Mouse (Mus musculus) hindbrain, embryonic 10.5 days (tissue): Measurements from ENCODE around the gene Lrrc15. TPM values are rescaled to one million over a fixed set of nuclear protein-coding genes. Genes with fewer than 3 reads are reported as not detected.

Source experiments
- DNase-seq: peaks from one replicate; pipeline ENCODE4 v3.0.0-alpha.2; 2017; ENCODE audit warnings: low spot score
- H3K27ac ChIP-seq: fragments of 300-500 bp; sonication (generic); 2 replicates; pipeline ENCODE4 v1.5.1; 2016; ENCODE audit warnings: mild to moderate bottlenecking, moderate library complexity
- H3K27me3 ChIP-seq: fragments of 300-500 bp; sonication (generic); 2 replicates; pipeline ENCODE4 v1.6.1; 2016; ENCODE audit warnings: mild to moderate bottlenecking; ENCODE audit not compliant: poor library complexity, insufficient read depth, severe bottlenecking
- H3K36me3 ChIP-seq: fragments of 300-500 bp; sonication (generic); 2 replicates; pipeline ENCODE4 v1.6.1; 2016; ENCODE audit warnings: mild to moderate bottlenecking, moderate library complexity
- H3K4me1 ChIP-seq: fragments of 300-500 bp; sonication (generic); replicated peaks from 2 replicates; pipeline ENCODE4 v1.6.1; 2016; ENCODE audit warnings: mild to moderate bottlenecking
- H3K4me3 ChIP-seq: fragments of 300-500 bp; sonication (generic); 2 replicates; pipeline ENCODE4 v1.5.1; 2016; ENCODE audit warnings: mild to moderate bottlenecking, moderate library complexity
- H3K9me3 ChIP-seq: fragments of 300-500 bp; sonication (generic); 2 replicates; pipeline ENCODE4 v1.6.1; 2016; ENCODE audit warnings: mild to moderate bottlenecking, moderate library complexity
- WGBS: fragments of 180-500 bp; shearing (Covaris S2); methylation state at CpG from one replicate; pipeline ENCODE4 v1.1.7; 2016; 5-methylcytosine and 5-hydroxymethylcytosine counted together
- polyA plus RNA-seq: library from polyadenylated mRNA; unstranded; fragments of >200 nt; fragmentation: Nextera tagmentation; extraction: Ambion mirVana; gene quantifications from 2 replicates; pipeline ENCODE4 v1.2.1, GENCODE M21; 2016

The Lrrc15 gene
- polyA plus RNA-seq, 1 experiment from 2014 or later: 1.2 TPM

DNA sequence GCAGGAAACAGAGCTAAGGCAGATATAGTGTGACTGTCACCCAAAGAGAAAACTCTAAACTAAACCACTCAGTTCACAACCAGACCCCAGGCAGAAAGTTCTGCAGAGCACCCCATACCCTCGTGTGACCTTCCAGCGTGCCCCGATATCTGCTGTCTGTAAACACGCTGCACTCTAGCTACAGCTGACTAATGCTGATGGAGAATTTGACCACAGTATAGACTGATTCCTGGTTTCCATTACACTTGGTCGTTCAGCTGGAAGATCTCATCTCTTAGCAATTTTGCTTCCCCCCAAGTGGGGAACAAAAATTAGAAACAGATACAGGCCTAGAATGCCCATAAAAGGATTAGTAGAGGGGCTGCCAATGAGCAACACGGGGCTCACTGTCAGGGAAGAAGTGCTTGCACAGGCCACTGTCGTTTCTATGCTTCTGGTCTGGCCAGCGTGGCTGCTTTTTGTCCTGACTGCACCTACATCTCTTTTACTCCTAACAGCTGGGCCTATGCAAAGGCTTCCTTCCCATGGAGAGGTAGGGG is 11.8 kb downstream of the Lrrc15 start:
- no peak overlapping the region for H3K4me3 ChIP-seq
- no peak for DNase-seq
- 0 out of 2 replicates have a peak, but pooled peaks cover 7% of the 10 kb centered on the region for H3K4me1 ChIP-seq
- no peaks in the 10 kb centered on the region for H3K36me3 ChIP-seq
- no peaks in the 10 kb centered on the region for H3K9me3 ChIP-seq
- 75% methylated on average over 8 of the region's 8 CpGs for WGBS
- H3K27ac ChIP-seq: no peak overlapping the region
- H3K27me3 ChIP-seq: peaks cover 15% of the 10 kb centered on the region

DNA sequence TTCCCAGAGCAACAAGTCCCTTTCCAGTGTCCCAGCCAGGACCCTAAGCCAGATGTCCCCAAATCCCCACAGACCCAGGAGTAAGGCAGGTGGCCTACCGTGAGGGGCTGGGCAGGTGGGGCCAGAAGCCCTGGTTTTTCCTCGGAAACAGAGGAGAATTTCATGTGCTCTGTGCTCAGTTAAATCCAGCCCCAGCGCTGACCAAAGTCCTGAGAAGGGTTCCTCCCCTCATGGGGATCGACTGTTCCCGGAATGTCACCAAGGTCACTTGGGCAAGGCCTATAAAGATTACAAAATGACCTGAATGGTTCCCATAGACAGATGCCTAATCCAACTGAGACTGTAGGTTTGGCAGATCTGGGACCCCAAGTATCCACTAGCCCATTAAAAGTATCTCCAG is 15.7 kb downstream of the Lrrc15 start, which contains the start of gene Cpn2:
TSS of gene Cpn2 (minus strand) at position 141 of the 400 bp plus-strand sequence.
- Histone ChIP-seq H3K4me3 (no peak within 1 kb of the TSS), H3K27me3 (peaks cover 19% of the 10 kb centered on the region), H3K9me3 (no peaks in the 10 kb centered on the region), H3K36me3 (no peaks in the 10 kb centered on the region), H3K27ac (no peak within 1 kb of the TSS), H3K4me1 (0 out of 2 replicates have a peak, but pooled peaks cover 16% of the 10 kb centered on the region)
- no peak for DNase-seq
- WGBS: 74% methylated on average over 5 of the region's 5 CpGs

DNA sequence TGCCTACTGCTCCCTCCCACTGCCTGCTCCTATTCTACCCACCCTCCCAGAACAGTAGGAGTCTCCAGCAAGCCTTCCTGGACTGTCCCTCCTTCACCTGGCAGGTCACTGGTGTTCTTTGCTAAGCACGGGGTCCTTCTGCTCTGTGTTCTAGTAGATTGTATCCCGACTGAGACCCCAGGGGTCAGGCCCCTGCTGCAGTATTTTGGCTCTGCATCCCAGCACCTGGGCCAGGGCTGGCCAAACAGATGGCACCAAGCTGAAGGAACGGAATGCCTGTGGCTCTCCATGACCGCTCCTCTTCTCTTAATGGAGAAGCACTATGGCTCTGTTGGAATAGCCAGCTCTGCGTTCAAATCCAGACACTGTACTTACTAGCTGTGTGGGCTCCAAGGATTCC is 16.5 kb downstream of the Lrrc15 start:
- WGBS: 81% methylated on average over 5 of the region's 5 CpGs
- Histone ChIP-seq H3K4me1 (0 out of 2 replicates have a peak, but pooled peaks cover 10% of the 10 kb centered on the region), H3K9me3 (no peaks in the 10 kb centered on the region)

DNA sequence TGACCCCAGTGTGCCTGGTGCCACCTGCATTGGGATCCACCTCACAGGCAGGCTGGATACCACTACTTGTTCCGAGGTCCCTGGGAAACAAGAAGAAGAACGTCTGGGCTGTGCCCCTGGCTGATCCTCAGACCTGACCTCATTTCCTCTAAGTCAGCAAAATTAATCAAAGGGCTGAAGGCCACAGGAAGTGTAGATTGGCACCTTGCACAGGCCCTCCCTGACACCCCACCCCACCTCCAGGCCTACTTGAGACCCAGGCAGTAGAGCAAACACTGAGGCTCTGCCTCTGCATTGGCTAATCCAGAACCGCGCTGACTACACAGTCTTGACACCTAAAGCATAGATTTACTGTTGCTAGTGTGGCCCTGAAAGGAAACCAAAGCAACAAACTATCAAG is 17.4 kb downstream of the Lrrc15 start:
- WGBS: 72% methylated on average over 4 of the region's 4 CpGs
- no peaks in the 10 kb centered on the region for H3K9me3 ChIP-seq
- H3K27ac ChIP-seq: no peak overlapping the region

More for the DNA sequence above, 16.5 kb downstream of the Lrrc15 start:
- DNase-seq: no peak
- Histone ChIP-seq H3K27ac (no peak overlapping the region), H3K36me3 (no peaks in the 10 kb centered on the region), H3K27me3 (peaks cover 19% of the 10 kb centered on the region), H3K4me3 (no peak overlapping the region)

DNA sequence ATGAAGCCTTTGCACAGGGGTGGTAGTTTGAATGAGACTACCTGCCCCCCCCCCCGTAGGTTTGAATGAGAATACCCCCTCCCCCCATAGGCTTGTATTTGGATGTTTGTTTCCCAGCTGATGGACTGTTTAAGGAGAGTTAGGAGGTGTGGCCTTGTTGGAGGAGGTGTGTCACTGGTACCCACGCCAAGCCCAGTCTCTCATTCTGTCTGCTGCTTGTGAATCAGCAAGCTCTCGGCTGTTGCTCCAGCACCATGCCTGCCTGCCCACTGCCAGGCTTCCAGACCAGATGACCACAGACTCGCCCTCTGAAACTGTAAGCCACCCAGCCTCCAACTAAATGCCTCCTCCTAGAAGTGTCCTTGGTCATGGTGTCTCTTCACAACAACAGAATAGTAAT is 19.9 kb downstream of the Lrrc15 start:
- H3K27me3 ChIP-seq: peaks cover 18% of the 10 kb centered on the region
- no peak overlapping the region for H3K27ac ChIP-seq
- peaks cover 18% of the 10 kb centered on the region for H3K4me1 ChIP-seq
- H3K36me3 ChIP-seq: no peaks in the 10 kb centered on the region
- no peaks in the 10 kb centered on the region for H3K9me3 ChIP-seq
- no peak overlapping the region for H3K4me3 ChIP-seq
- no peak for DNase-seq
- 65% methylated on average over 4 of the region's 4 CpGs for WGBS

More for the DNA sequence above, 17.4 kb downstream of the Lrrc15 start:
- DNase-seq: no peak
- Histone ChIP-seq H3K36me3 (no peaks in the 10 kb centered on the region), H3K27me3 (peaks cover 22% of the 10 kb centered on the region), H3K4me3 (no peak overlapping the region), H3K4me1 (0 out of 2 replicates have a peak, but pooled peaks cover 10% of the 10 kb centered on the region)

DNA sequence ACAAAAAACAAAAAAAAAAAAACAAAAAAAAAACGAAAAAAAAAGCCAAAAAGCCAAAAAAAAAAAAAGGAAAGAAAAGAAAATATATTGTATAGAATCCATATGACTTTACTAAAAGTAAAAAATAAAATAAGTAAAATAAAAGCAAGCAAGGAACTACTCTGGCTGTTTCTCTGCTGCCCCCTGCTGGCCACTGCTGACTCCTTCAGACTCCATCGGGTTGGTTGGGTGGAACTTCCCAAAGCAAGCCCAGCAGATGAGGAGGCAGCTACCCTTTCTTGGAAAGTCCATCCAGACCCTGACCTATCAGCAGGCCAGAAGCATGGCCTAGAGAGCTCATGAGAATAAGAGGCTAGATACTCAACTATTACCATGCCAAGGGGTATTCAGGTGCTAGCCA is 20.4 kb downstream of the Lrrc15 start:
- 4% methylated on average over 2 of the region's 2 CpGs for WGBS
- Histone ChIP-seq H3K4me3 (no peak overlapping the region), H3K27ac (no peak overlapping the region), H3K4me1 (peaks cover 18% of the 10 kb centered on the region), H3K9me3 (no peaks in the 10 kb centered on the region), H3K27me3 (peaks cover 19% of the 10 kb centered on the region), H3K36me3 (no peaks in the 10 kb centered on the region)
- peak; percentile 77 for DNase-seq

DNA sequence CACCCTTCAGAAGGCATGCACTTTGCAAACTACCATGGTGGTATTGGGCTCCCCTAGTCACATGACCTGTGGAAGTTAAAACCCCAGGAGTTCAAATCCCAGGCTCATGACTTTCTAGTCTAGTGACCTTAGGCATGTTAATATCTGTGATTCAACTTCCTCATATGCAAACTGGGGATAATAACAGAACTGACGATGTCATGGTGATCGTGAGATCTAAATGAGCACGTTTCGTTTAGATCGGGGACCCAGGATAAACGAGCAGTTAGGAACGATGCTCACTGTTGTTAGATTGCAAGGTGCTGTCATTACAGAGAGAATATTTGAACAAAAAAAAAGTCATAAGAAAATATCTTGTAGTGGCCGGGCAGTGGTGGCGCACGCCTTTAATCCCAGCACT is 20.9 kb downstream of the Lrrc15 start:
- no peak overlapping the region for H3K4me3 ChIP-seq
- H3K4me1 ChIP-seq: peaks cover 18% of the 10 kb centered on the region
- no peak overlapping the region for H3K27ac ChIP-seq
- H3K27me3 ChIP-seq: peaks cover 24% of the 10 kb centered on the region
- no peaks in the 10 kb centered on the region for H3K9me3 ChIP-seq
- H3K36me3 ChIP-seq: no peaks in the 10 kb centered on the region
- WGBS: 90% methylated on average over 10 of the region's 10 CpGs
- no peak for DNase-seq

DNA sequence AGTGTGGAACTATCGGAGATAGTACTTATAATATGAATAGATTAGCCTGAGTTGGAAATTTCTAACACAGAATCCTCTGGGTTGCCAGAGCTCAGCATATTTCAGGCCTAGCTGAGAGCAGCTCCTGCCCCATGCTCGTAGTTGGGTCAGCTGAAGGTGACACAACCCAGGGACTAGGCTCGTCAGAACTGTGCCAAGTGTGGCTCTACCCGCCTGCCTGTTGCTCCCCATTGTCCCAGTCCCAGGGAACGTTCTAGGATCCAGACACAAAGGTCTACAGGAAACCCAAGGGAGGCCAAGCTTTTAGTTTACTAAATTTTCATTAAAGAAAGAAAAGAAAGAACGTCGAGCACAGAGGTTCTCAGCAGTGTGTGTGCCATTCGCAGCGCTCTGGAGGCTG is 21.7 kb downstream of the Lrrc15 start:
- WGBS: 86% methylated on average over 9 of the region's 9 CpGs
- H3K4me1 ChIP-seq: peaks cover 18% of the 10 kb centered on the region

DNA sequence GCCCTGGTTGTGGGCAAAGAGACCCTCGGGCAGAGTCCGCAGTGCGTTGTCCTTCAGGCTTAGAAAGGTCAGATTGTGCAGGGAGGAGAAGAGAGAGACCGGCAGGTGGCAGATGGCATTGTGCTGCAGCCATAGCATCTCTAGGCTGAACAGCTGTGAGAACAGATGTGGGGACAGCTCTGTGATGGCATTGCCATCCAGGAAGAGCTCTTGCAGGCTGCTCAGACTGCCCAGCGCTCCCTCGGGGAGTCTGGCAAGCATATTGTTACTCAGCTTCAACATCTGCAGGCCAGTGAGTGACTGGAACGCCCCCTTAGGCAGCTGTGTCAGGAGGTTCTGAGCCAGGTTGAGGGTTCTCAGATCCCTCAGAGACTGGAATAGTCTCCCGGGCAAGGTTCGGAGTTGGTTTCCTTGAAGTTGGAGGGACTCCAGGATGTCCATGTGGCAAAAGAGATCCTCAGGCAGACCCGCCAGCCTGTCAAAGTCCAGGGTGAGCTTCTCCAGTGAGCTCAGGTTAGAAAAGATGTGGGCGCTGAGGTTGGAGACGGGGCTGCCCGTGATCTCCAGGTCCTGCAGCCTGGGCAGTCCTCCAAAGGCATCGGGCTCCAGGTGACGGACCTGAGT is 22.9 kb downstream of the Lrrc15 start:
- Histone ChIP-seq H3K27ac (no peak overlapping the region), H3K27me3 (peaks cover 30% of the 10 kb centered on the region), H3K4me1 (peaks cover 15% of the 10 kb centered on the region), H3K4me3 (no peak overlapping the region), H3K36me3 (no peaks in the 10 kb centered on the region), H3K9me3 (no peaks in the 10 kb centered on the region)
- 87% methylated on average over 15 of the region's 15 CpGs for WGBS
- no peak for DNase-seq

More for the DNA sequence above, 21.7 kb downstream of the Lrrc15 start:
- Histone ChIP-seq H3K36me3 (no peaks in the 10 kb centered on the region), H3K27ac (no peak overlapping the region), H3K27me3 (peaks cover 30% of the 10 kb centered on the region), H3K9me3 (no peaks in the 10 kb centered on the region), H3K4me3 (no peak overlapping the region)
- no peak for DNase-seq

DNA sequence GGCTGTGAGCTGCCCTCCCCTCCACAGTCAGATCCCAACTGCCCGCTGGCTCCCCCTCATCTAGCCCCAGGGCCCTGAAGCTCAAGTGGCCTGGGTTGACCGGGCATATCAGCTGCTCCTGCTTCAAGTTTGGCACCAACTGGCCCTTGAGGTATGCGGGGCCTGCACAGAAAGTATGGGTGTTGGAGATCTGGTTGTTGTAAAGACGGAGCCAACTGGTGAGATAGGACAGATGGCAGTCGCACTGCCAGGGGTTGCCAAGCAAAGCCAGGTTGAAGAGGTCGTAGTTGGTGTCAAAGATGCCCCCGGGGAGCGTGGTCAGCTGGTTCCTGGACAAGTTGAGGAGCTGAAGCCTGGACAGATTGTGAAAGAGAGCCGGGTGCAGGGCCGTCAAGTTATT is 23.6 kb downstream of the Lrrc15 start:
- Histone ChIP-seq H3K27me3 (peaks cover 34% of the 10 kb centered on the region), H3K27ac (0 out of 2 replicates have a peak overlapping the region, but pooled peaks have one; percentile 23), H3K4me1 (peaks cover 14% of the 10 kb centered on the region), H3K36me3 (no peaks in the 10 kb centered on the region), H3K4me3 (no peak overlapping the region), H3K9me3 (no peaks in the 10 kb centered on the region)
- DNase-seq: no peak
- WGBS: 85% methylated on average over 10 of the region's 10 CpGs

DNA sequence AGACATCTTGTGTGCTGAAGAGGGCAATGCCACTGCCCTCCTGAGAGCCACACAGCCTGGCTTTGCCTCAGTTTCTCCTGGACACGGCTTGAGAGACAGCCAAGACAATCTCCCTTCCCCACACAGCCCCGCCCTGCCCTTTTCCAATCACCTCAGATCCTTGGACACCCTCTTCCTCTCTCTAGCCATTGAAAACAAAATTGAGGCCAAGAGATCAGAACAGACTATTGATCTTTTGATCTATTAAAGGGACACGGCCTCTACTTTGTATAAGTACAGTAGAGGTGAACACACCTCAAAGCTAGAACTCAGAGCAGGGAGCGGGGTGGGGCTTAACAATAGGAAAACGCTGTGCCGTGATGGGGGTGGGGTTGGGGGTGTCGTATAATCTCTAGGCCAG is 24.6 kb downstream of the Lrrc15 start:
- Histone ChIP-seq H3K27ac (no peak overlapping the region), H3K4me1 (peaks cover 8% of the 10 kb centered on the region), H3K9me3 (no peaks in the 10 kb centered on the region), H3K27me3 (peaks cover 32% of the 10 kb centered on the region), H3K36me3 (no peaks in the 10 kb centered on the region), H3K4me3 (no peak overlapping the region)
- no peak for DNase-seq
- 91% methylated on average over 7 of the region's 7 CpGs for WGBS

DNA sequence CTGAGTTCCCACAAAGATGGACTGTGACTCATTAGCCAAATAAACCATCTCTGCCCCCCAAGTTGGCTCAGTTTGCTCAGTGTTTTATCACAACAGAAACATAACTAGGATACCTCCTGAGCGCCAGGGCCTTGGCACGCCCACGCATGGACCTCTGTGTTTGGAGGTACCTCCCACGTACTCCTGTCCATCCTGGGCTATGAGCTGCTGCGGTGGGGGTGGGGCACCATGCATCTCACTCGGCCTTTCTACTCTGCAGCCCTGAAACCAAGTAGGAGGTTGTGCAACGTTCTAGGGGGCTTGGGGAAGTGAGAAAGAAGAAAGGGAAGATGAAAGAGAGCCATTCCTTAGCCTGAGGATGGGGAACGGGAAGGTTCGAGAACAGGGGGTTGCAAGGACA is 25.3 kb downstream of the Lrrc15 start:
- Histone ChIP-seq H3K9me3 (no peaks in the 10 kb centered on the region), H3K4me1 (peaks cover 8% of the 10 kb centered on the region), H3K27me3 (peaks cover 34% of the 10 kb centered on the region), H3K27ac (no peak overlapping the region), H3K36me3 (no peaks in the 10 kb centered on the region), H3K4me3 (no peak overlapping the region)
- WGBS: 79% methylated on average over 9 of the region's 9 CpGs
- DNase-seq: no peak

DNA sequence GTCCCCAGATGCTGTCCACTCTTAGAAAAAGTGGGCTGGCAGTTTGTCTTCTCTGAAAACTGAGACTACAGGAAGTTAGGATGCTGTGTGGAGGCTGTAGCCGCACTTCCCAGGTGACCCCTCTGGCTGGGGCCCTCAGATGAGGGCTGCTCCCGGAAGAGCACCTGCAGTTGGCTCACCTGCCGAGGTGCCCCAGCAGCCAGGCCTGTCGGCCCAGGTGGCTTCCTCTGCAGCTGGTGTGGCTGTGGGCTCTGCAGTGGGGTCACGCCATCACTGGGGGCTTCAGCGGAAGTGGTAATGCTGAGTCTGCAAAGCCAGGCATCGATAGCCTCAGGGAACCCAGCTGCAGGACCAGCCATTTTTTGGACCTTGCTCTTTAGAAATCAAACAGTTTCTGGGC is 28.0 kb downstream of the Lrrc15 start:
- Histone ChIP-seq H3K27me3 (peaks cover 49% of the 10 kb centered on the region), H3K4me1 (peaks cover 11% of the 10 kb centered on the region), H3K27ac (no peak overlapping the region), H3K36me3 (no peaks in the 10 kb centered on the region), H3K9me3 (no peaks in the 10 kb centered on the region), H3K4me3 (no peak overlapping the region)
- 74% methylated on average over 7 of the region's 7 CpGs for WGBS
- no peak for DNase-seq
